Mouse (Mus musculus) forebrain, embryonic 13.5 days (tissue): ENCODE data around the gene Nectin4. TPM values are rescaled to one million over a fixed set of nuclear protein-coding genes. Genes with fewer than 3 reads are reported as not detected.

Experiments used
- ATAC-seq: fragments of 200-750 bp; cut with Nextera tagmentation; 2 replicates; pipeline ENCODE4 v1.8.0; 2017
- H3K27ac ChIP-seq: fragments of 300-500 bp; sonication (generic); 2 replicates; pipeline ENCODE4 v1.5.1; 2015; ENCODE audit warnings: inconsistent platforms, mild to moderate bottlenecking, moderate library complexity
- H3K27me3 ChIP-seq: fragments of 300-500 bp; sonication (generic); 2 replicates; pipeline ENCODE4 v1.6.1; 2015; ENCODE audit warnings: mild to moderate bottlenecking, inconsistent platforms
- H3K36me3 ChIP-seq: fragments of 300-500 bp; sonication (generic); 2 replicates; pipeline ENCODE4 v1.6.1; 2015; ENCODE audit warnings: mild to moderate bottlenecking, inconsistent platforms; ENCODE audit not compliant: poor library complexity, severe bottlenecking
- H3K4me1 ChIP-seq: fragments of 300-500 bp; sonication (generic); 2 replicates; pipeline ENCODE4 v1.6.1; 2015; ENCODE audit warnings: inconsistent platforms
- H3K4me2 ChIP-seq: fragments of 300-500 bp; sonication (generic); 2 replicates; pipeline ENCODE4 v1.6.1; 2015; ENCODE audit warnings: inconsistent platforms, mild to moderate bottlenecking, moderate library complexity
- H3K4me3 ChIP-seq: fragments of 300-500 bp; sonication (generic); 2 replicates; pipeline ENCODE4 v1.5.1; 2015; ENCODE audit warnings: mild to moderate bottlenecking, inconsistent platforms
- H3K9ac ChIP-seq: fragments of 300-500 bp; sonication (generic); 2 replicates; pipeline ENCODE4 v1.6.1; 2015; ENCODE audit warnings: mild to moderate bottlenecking, inconsistent platforms
- H3K9me3 ChIP-seq: fragments of 300-500 bp; sonication (generic); replicated peaks from 2 replicates; pipeline ENCODE4 v1.6.1; 2016; ENCODE audit warnings: inconsistent platforms
- WGBS: fragments of 180-500 bp; shearing (Covaris S2); methylation state at CpG from one replicate; pipeline ENCODE4 v1.1.7; 2015; 5-methylcytosine and 5-hydroxymethylcytosine counted together
- polyA plus RNA-seq: library from polyadenylated mRNA; unstranded; fragments of >200 nt; fragmentation: Nextera tagmentation; extraction: Ambion mirVana; gene quantifications from 2 replicates; pipeline ENCODE4 v1.2.1, GENCODE M21; 2015

The Nectin4 gene
- polyA plus RNA-seq, 1 experiment from 2014 or later, result 0.32 TPM

DNA sequence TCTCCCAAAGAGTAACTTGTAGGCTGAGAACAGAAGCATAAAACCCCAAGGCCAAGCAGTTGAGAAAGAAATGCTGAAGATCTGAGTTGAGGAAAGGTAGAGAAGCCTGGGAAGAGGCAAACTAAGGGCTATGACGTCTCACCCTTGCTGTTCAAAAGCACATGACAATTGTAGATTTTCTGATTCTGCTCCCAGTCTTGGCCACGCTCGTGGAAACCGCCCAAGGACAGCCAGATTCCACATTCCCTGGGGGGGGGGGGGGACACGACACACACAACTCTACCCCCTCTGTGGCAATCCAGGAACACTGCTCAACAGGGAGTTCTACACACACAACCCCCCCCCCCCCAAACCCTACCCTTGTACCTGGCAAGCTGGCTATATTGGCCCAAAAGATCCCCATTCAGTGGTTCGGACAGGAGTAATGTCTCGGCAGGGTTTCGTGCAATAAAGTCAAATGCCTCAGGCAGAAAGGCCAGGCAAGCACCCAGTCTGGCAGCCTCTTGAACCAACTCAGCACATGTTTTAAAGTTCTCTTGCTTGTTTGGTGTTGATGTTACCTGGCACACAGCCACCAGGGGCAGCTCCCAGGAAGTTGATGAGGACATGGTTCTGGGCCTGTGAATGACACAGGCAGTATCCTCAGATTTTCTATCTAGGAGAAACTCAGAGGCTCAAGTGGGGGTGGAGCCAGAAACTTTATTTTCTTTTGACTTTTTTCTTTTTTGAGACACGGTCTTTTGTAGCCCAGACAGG, 25.8 kb upstream of the Nectin4 start:
- peaks cover 28% of the 10 kb centered on the region for H3K4me1 ChIP-seq
- H3K27ac ChIP-seq, result no peak overlapping the region
- no peak overlapping the region for H3K9ac ChIP-seq
- ATAC-seq, result no peak
- peak overlapping the region; percentile 85; the same call in 1 of the 2 replicates for H3K4me2 ChIP-seq
- 0 out of 2 replicates have a peak overlapping the region, but pooled peaks have one; percentile 90 for H3K4me3 ChIP-seq
- peaks cover 6% of the 10 kb centered on the region; the same call in 1 of the 2 replicates for H3K9me3 ChIP-seq
- H3K36me3 ChIP-seq, result peaks cover 47% of the 10 kb centered on the region
- H3K27me3 ChIP-seq, result no peaks in the 10 kb centered on the region
- WGBS, result 85% methylated on average over 9 of the region's 9 CpGs

DNA sequence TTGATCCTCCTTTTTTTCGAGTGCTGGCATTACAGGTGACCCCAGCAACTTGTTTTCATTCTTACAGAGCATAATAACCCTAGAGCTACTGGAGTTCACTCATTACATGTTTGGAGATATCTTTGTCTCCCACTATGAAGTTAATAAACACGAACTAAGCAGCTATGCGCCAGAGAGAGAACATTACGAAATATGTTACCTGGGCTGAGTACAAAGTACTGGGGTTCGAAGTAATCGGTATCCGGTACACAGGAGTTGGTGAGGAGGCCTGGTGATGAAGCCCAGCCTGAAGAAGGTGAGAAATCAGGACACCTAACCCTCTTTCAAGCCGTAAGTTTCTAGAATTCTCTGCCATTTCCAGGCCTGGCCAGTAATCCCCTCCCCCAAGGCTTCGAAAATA, 25.2 kb upstream of the Nectin4 start:
- Histone ChIP-seq H3K27ac (no peak overlapping the region), H3K36me3 (peaks cover 41% of the 10 kb centered on the region), H3K9me3 (peaks cover 6% of the 10 kb centered on the region; the same call in 1 of the 2 replicates), H3K4me3 (peak overlapping the region; percentile 90), H3K9ac (peak overlapping the region; percentile 78), H3K27me3 (no peaks in the 10 kb centered on the region), H3K4me1 (peaks cover 30% of the 10 kb centered on the region), H3K4me2 (peak overlapping the region; percentile 85)
- 77% methylated on average over 9 of the region's 9 CpGs for WGBS
- ATAC-seq, result no peak

DNA sequence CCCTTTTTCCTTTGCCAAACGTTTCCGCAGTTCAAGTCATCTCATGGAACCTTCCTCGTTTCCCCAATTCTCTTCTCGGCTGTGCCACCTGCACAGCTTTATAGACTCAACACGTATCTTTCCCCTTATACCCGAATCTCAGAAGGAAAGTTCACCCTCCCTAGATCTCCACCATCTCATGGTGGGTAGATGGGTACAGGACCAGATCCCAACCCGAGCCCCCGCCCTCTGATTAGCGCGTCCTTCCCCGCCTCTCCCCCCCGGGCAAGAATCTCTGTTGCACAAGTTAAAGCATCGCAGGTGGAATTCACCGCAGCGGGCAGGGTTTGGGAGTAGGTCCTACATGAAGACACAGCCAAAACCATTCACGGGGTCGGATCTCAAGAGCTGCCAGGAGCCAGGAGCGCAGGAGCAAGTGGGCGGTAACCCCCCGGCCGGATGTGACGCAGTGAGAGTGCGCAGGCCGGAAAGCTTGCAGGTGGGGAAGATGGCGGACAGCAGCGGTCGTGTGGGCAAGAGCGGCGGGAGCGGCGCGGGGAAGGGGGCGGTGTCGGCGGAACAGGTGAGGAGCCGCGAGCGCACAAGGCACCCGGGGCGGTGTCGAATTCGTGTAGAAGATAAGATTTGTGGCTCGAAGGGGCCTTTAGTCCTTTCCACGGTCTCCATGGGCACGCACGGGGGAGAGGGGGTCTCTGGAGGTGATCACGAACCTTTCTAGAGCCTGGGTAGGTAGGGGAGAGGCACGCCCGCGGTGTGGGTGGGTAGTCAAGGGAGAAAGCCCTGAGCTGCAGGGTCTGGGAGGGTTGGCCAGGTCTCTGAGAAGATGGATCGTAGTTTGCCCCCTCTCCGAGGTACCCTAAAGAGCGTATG, 24.4 kb upstream of the Nectin4 start, which contains the start of the genes Nit1 and Pfdn2:
Nit1 (minus strand) TSS at position 422 of the 870 bp plus-strand sequence.
Pfdn2 (plus strand) TSS at position 446 of the 870 bp plus-strand sequence.
- peak; percentile 96 for ATAC-seq
- H3K9ac ChIP-seq, result peak within 1 kb of the TSS; percentile 78
- H3K4me3 ChIP-seq, result peak within 1 kb of the TSS; percentile 90
- peaks cover 34% of the 10 kb centered on the region for H3K36me3 ChIP-seq
- H3K27ac ChIP-seq, result peak within 1 kb of the TSS; percentile 60
- H3K9me3 ChIP-seq, result peaks cover 6% of the 10 kb centered on the region; the same call in 1 of the 2 replicates
- peaks cover 30% of the 10 kb centered on the region for H3K4me1 ChIP-seq
- H3K4me2 ChIP-seq, result peak within 1 kb of the TSS; percentile 85
- WGBS, result 2% methylated on average over 52 of the region's 53 CpGs
- no peaks in the 10 kb centered on the region for H3K27me3 ChIP-seq

DNA sequence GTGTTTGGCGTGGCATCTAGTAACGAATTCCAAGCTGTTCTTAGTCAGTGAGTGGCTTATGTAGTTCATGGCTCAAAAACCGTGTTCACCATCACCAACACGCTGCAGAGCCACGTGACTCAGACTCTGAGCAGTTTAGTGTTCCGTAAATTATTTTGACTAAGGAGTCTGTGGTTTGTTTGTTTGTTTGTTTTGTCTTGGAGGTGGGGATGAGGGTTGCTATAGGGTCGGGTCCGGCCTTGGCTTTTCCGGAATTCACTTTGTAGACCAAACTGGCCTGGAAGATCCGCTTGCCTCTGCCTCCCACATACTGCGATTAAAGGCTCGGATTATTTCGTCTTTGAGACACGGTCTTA, 23.8 kb upstream of the Nectin4 start:
- H3K4me2 ChIP-seq, result peak overlapping the region; percentile 85
- H3K36me3 ChIP-seq, result peaks cover 28% of the 10 kb centered on the region
- H3K4me3 ChIP-seq, result peak overlapping the region; percentile 90
- peaks cover 6% of the 10 kb centered on the region; the same call in 1 of the 2 replicates for H3K9me3 ChIP-seq
- H3K27ac ChIP-seq, result peak overlapping the region; percentile 60; the same call in 1 of the 2 replicates
- under 1% methylated on average over 14 of the region's 14 CpGs for WGBS
- peak overlapping the region; percentile 78 for H3K9ac ChIP-seq
- H3K4me1 ChIP-seq, result peaks cover 30% of the 10 kb centered on the region
- H3K27me3 ChIP-seq, result no peaks in the 10 kb centered on the region
- no peak for ATAC-seq

DNA sequence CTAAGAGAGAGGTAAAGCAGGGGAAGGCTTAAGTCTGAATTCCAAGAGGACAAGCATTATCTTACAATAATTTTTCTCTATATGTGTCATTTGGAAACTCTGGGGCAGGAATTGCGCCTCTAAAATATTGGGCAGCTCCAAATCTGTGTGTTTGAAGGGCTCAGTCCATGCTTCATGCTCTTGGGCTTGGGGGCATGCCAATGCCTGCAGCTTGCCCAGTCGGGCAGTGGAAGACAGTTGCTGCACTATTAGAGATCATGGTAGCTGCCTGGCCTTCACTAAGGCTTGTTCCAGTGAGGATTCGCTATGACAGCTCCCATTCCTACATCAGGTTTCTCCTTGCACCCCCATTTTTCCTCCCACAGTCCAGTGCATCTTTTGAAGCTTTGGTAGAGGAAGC, 21.2 kb upstream of the Nectin4 start:
- 95% methylated on average over 3 of the region's 3 CpGs for WGBS
- Histone ChIP-seq H3K27me3 (no peaks in the 10 kb centered on the region), H3K4me1 (peaks cover 30% of the 10 kb centered on the region), H3K9ac (no peak overlapping the region), H3K4me2 (no peak overlapping the region), H3K36me3 (peaks cover 2% of the 10 kb centered on the region; the same call in 1 of the 2 replicates), H3K4me3 (no peak overlapping the region), H3K9me3 (peaks cover 6% of the 10 kb centered on the region; the same call in 1 of the 2 replicates), H3K27ac (no peak overlapping the region)
- no peak for ATAC-seq

DNA sequence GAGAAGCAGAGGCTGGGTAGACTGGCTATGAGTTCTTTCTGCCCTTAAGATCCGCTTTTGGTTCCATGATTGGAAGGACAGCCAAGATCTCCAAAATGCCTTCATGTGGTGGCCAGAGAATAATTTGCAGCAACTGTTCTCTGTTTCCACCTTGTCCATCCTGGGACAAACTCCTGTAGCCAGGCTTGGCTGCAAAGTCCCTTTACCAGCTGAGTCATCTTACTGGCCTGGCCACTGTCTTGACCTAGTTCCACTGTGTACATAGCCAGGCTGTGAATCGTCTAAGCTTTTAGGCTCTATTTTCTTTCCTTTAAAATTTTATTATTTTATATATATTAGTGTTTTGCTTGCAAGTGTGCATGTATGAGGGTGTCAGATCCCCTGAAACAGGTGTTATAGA, 20.7 kb upstream of the Nectin4 start:
- H3K4me1 ChIP-seq, result peaks cover 29% of the 10 kb centered on the region
- no peak overlapping the region for H3K4me3 ChIP-seq
- no peak overlapping the region for H3K4me2 ChIP-seq
- H3K9me3 ChIP-seq, result peaks cover 6% of the 10 kb centered on the region; the same call in 1 of the 2 replicates
- no peak overlapping the region for H3K27ac ChIP-seq
- ATAC-seq, result no peak
- H3K9ac ChIP-seq, result no peak overlapping the region
- H3K27me3 ChIP-seq, result no peaks in the 10 kb centered on the region
- H3K36me3 ChIP-seq, result no peaks in the 10 kb centered on the region
- 98% methylated on average over 2 of the region's 2 CpGs for WGBS

DNA sequence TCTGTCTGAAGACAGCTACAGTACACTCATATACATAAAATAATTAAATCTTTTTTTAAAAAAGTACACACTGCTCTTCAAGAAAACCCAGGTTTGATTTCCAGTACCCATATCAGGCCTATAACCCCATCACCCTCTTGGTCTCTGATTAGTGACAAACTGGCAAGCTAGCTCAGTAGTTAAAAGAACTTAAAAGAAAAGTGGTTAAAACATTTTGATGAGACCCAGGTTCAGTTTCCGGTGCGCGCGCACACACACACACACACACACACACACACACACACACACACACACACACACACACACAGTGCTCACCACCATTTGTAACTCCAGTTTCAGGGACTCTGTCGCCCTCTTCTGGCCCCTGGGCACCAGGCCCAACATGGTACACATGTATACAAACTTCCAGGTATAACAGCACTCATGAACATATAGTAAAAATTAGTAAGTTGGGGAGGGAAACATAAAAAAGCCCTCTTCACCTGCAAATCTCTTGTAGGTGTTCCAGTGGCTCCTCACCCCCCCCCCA, 14.0 kb upstream of the Nectin4 start:
- 76% methylated on average over 5 of the region's 5 CpGs for WGBS
- H3K4me1 ChIP-seq, result peaks cover 12% of the 10 kb centered on the region
- H3K27me3 ChIP-seq, result no peaks in the 10 kb centered on the region
- no peak overlapping the region for H3K4me3 ChIP-seq
- no peak overlapping the region for H3K27ac ChIP-seq
- peaks cover 28% of the 10 kb centered on the region for H3K36me3 ChIP-seq
- H3K4me2 ChIP-seq, result no peak overlapping the region
- H3K9ac ChIP-seq, result no peak overlapping the region
- ATAC-seq, result no peak
- peaks cover 3% of the 10 kb centered on the region; the same call in 1 of the 2 replicates for H3K9me3 ChIP-seq

DNA sequence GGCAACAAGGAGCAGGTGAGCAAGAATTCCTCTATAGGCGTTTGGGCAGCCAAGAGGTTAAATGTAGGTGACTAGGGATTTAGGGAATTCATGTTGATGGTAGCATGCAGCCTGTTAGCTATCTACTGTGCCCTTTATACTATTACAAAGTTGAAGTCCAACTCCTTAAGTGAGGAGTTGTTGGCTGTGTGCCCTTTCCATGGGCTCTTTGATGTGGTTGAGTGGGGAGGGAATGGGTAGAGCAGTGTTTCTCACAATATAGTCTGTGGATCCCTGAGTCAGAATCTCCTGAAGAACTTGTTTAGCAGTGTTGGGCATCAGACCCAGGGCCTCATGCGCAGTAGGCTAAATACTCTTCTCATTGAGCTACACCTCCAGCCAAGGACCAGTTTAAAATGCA, 13.1 kb upstream of the Nectin4 start:
- H3K4me1 ChIP-seq, result peaks cover 18% of the 10 kb centered on the region
- no peak overlapping the region for H3K9ac ChIP-seq
- no peak overlapping the region for H3K4me3 ChIP-seq
- no peak for ATAC-seq
- no peak overlapping the region for H3K4me2 ChIP-seq
- peaks cover 28% of the 10 kb centered on the region for H3K36me3 ChIP-seq
- WGBS, result 91% methylated on average over 2 of the region's 2 CpGs
- H3K27ac ChIP-seq, result no peak overlapping the region
- peaks cover 3% of the 10 kb centered on the region; the same call in 1 of the 2 replicates for H3K9me3 ChIP-seq
- no peaks in the 10 kb centered on the region for H3K27me3 ChIP-seq

DNA sequence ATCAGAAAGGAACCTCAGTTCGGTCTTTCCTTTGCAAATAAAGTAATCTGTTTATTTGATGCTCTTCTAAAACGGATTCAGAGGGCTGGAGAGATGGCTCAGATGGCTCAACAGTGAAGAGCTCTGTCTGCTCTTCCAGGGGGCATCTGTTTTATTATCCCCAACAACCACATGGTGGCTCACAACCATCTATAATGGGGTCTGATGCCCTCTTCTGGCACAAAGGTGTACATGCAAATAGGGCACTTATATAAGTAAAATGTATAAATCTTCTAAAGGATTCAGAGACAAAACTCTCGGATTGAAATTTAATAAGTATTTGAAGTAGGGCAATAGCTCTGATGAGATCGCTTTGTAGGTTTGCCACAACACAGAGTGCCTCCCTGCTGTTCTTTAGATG, 11.5 kb upstream of the Nectin4 start:
- Histone ChIP-seq H3K9ac (no peak overlapping the region), H3K4me2 (no peak overlapping the region), H3K4me1 (peaks cover 18% of the 10 kb centered on the region), H3K27me3 (no peaks in the 10 kb centered on the region), H3K27ac (no peak overlapping the region), H3K4me3 (no peak overlapping the region), H3K36me3 (peaks cover 28% of the 10 kb centered on the region), H3K9me3 (peaks cover 3% of the 10 kb centered on the region; the same call in 1 of the 2 replicates)
- 79% methylated on average over 4 of the region's 4 CpGs for WGBS
- ATAC-seq, result no peak

DNA sequence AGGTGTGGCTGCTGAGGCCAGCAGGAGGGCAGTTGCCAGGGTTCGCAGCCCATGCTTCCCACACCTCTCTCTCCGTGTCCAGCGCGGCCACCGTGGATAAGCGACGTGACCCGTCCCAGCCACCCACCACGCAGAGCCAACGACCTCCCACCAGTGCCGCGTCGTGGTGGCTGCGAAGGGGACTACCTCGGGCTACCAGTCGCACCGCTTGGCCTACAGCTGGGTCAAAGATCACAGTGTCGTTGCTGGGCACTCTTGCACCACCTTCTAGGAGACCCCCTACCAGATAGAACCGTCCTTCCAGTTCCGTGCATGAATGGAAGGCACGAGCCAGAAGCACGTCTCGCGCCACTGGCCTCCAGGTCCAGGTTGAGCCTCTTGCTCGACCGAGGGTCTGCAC, 9.6 kb upstream of the Nectin4 start:
- peaks cover 28% of the 10 kb centered on the region for H3K36me3 ChIP-seq
- peak overlapping the region; percentile 46 for H3K4me3 ChIP-seq
- ATAC-seq, result no peak; the same call in 1 of the 2 replicates
- H3K9ac ChIP-seq, result peak overlapping the region; percentile 68
- WGBS, result 4% methylated on average over 26 of the region's 26 CpGs
- peak overlapping the region; percentile 88 for H3K4me2 ChIP-seq
- H3K9me3 ChIP-seq, result peaks cover 3% of the 10 kb centered on the region; the same call in 1 of the 2 replicates
- H3K4me1 ChIP-seq, result peaks cover 18% of the 10 kb centered on the region
- H3K27me3 ChIP-seq, result no peaks in the 10 kb centered on the region
- H3K27ac ChIP-seq, result peak overlapping the region; percentile 67

DNA sequence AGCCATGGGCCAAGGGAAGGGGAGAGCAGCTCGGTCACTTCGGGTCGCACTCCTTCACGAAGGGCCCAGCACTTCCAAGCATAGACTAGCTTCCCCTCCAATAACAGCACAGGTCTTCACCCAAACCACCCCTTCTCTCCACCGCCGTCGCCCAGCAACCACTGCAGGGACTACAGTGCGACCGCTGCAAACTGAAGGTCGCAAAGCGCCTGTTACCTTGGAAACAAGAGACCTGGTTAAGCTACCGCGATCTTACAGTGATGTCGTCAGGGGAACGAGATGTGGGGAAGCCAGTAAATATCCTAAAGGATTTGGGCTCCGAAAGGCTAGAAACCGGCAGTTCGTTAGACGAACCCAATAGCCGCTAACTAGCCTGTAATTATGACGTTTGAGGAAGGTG, 9.2 kb upstream of the Nectin4 start, which contains the start of gene Klhdc9:
Klhdc9 (minus strand) TSS at position 143 of the 400 bp plus-strand sequence.
- Histone ChIP-seq H3K36me3 (peaks cover 28% of the 10 kb centered on the region), H3K9me3 (peaks cover 3% of the 10 kb centered on the region; the same call in 1 of the 2 replicates), H3K4me1 (peaks cover 18% of the 10 kb centered on the region), H3K4me3 (peak within 1 kb of the TSS; percentile 46), H3K4me2 (peak within 1 kb of the TSS; percentile 88), H3K27me3 (no peaks in the 10 kb centered on the region), H3K9ac (peak within 1 kb of the TSS; percentile 68), H3K27ac (peak within 1 kb of the TSS; percentile 67)
- WGBS, result under 1% methylated on average over 21 of the region's 21 CpGs
- ATAC-seq, result peak; percentile 97
